Mouse (Mus musculus): ENCODE measurements around the gene Hsd11b1. TPM values are rescaled to one million over a fixed set of nuclear protein-coding genes. Genes with fewer than 3 reads are reported as not detected.

Gene Hsd11b1
- total and polyA plus RNA-seq, 3 experiments, result not detected

DNA sequence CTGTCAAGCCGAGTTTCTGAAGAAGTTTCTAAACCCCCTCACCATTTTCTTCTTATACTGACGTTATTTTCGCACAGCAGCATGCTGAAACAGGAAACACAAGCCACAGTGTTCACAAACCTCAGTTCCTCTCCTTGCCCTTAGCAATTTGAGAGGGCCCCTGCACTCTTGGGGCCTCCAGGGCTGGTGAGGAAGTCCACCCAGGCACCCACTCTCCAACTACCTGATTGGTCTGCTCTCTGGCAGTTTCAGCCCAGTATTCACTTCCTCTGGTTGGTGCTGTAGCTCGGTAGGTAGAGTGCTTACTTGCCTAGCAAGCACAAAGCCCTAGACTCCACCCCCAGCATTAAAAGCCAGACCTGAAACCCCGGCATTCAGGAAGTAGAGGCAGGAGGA is 62.5 kb downstream of the Hsd11b1 start, which contains the start of gene Traf3ip3:
Gene Traf3ip3, minus strand, starts transcription at position 321 of the 396 bp plus-strand sequence.
- no peaks in the 10 kb centered on the region; a peak in 1 of 4 replicates for H3K27me3 ChIP-seq (ENCODE audit: control insufficient read depth in 1 of 2, insufficient read depth in 2 of 2, low read length in 2 of 2)
- H3K27ac ChIP-seq (ENCODE audit: control insufficient read depth, low read depth, low read length), result peak within 1 kb of the TSS; percentile 89
- no peaks in the 10 kb centered on the region for H3K9me3 ChIP-seq (replicated peaks; ENCODE audit: insufficient read depth, low read length)
- TF ChIP-seq ZC3H11A (IDR thresholded peaks at IDR 0.05; ENCODE audit: low read depth, low read length), result no peak
- TF ChIP-seq MXI1 (IDR thresholded peaks at IDR 0.05; ENCODE audit: low read depth, low read length), result no peak
- peak; percentile 55; the same call in 1 of the 2 replicates for TF ChIP-seq ELF1 (IDR thresholded peaks at IDR 0.05; ENCODE audit: low read depth, low read length)
- peak; percentile 60 for TF ChIP-seq TBP (IDR thresholded peaks at IDR 0.05; ENCODE audit: low read depth, low read length)
- TF ChIP-seq MYC (IDR thresholded peaks at IDR 0.05; ENCODE audit: low read depth, low read length), result no peak
- TF ChIP-seq NELFE (IDR thresholded peaks at IDR 0.05; ENCODE audit: low read depth, low read length), result peak; percentile 48
- TF ChIP-seq TCF12 (IDR thresholded peaks at IDR 0.05; ENCODE audit: low read depth, low read length), result no peak
- TF ChIP-seq HCFC1 (IDR thresholded peaks at IDR 0.05; ENCODE audit: low read depth, low read length), result peak; percentile 32; the same call in 1 of the 2 replicates
- TF ChIP-seq POLR2A (IDR thresholded peaks at IDR 0.05; ENCODE audit: control insufficient read depth in 1 of 2, insufficient read depth in 1 of 2, low read depth in 1 of 2, low read length in 2 of 2, poor library complexity in 1 of 2), result peak; percentile 39 to 66; a peak in 2 of 4 replicates
- TF ChIP-seq SIN3A (IDR thresholded peaks at IDR 0.05; ENCODE audit: low read length), result peak; percentile 26; the same call in 1 of the 2 replicates
- peaks cover 0 to 21% of the 10 kb centered on the region in 2 experiments; a peak in 2 of 4 replicates for H3K36me3 ChIP-seq (ENCODE audit: control insufficient read depth in 1 of 2, insufficient read depth in 2 of 2, low read length in 2 of 2)
- peak; percentile 92 for DNase-seq (ENCODE audit: low read depth, low spot score)
- peak within 1 kb of the TSS; percentile 62 for H3K9ac ChIP-seq (ENCODE audit: control insufficient read depth, low read depth, low read length, poor library complexity, severe bottlenecking)
- peaks cover 0 to 30% of the 10 kb centered on the region in 2 experiments; a peak in 3 of 4 replicates for H3K4me1 ChIP-seq (ENCODE audit: control insufficient read depth in 1 of 2, insufficient read depth in 2 of 2, low read length in 2 of 2)
- H3K79me2 ChIP-seq (ENCODE audit: control insufficient read depth, insufficient read depth, low read length, poor library complexity), result no peaks in the 10 kb centered on the region
- peak within 1 kb of the TSS; percentile 24 to 50 for H3K4me3 ChIP-seq (ENCODE audit: control insufficient read depth in 1 of 2, insufficient read depth in 1 of 2, low read depth in 2 of 2, low read length in 2 of 2)

DNA sequence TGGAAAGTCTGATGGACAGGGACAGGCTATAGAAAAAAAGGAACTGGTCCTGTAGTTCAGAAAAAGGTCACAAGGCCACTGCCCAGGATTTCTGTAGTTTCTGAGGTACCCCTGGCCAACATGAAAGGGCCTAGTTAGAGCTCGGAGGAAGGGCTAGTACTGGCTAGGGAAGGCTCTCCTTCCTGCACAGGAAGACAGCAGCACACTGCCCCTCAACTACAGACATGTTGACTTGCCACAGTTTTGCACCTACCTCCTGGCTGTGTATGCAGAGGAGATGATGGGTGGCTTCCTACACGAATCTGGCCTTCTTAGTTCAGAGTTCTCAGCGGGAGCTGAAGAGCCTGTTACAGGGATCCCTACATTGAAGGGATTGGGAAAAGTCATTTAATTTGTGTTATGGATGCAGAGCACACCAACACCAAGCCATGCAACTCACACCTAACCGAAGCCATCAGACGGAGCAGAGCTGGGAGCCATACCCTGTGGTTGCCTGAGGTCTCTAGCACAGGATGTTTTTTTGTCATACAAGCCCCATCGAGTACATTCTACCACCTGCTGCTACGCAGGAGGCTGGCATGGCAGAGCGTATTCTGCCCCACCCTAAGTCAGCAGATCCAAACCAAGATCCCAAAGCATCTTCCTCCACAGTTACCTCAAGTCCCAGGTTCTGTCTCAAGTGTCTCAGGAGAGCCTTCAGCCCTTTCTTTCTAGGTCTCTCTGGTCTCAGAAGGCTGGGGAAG is 63.1 kb downstream of the Hsd11b1 start:
- Histone ChIP-seq H3K36me3 (ENCODE audit: control insufficient read depth in 1 of 2, insufficient read depth in 2 of 2, low read length in 2 of 2) (peaks cover 0 to 21% of the 10 kb centered on the region in 2 experiments; a peak in 2 of 4 replicates), H3K9ac (ENCODE audit: control insufficient read depth, low read depth, low read length, poor library complexity, severe bottlenecking) (peak overlapping the region; percentile 62), H3K9me3 (replicated peaks; ENCODE audit: insufficient read depth, low read length) (no peaks in the 10 kb centered on the region), H3K79me2 (ENCODE audit: control insufficient read depth, insufficient read depth, low read length, poor library complexity) (no peaks in the 10 kb centered on the region), H3K4me1 (ENCODE audit: control insufficient read depth in 1 of 2, insufficient read depth in 2 of 2, low read length in 2 of 2) (peaks cover 0 to 30% of the 10 kb centered on the region in 2 experiments; a peak in 3 of 4 replicates), H3K27ac (ENCODE audit: control insufficient read depth, low read depth, low read length) (peak overlapping the region; percentile 89), H3K4me3 (ENCODE audit: control insufficient read depth in 1 of 2, insufficient read depth in 1 of 2, low read depth in 2 of 2, low read length in 2 of 2) (peak overlapping the region; percentile 9 to 50), H3K27me3 (ENCODE audit: control insufficient read depth in 1 of 2, insufficient read depth in 2 of 2, low read length in 2 of 2) (no peaks in the 10 kb centered on the region; a peak in 1 of 4 replicates)
- DNase-seq (ENCODE audit: low read depth, low spot score), result peak; percentile 12
- TF ChIP-seq TBP (IDR thresholded peaks at IDR 0.05; ENCODE audit: low read depth, low read length), result no peak
- no peak for TF ChIP-seq MYB (IDR thresholded peaks at IDR 0.05; ENCODE audit: low read depth, low read length)
- peak in 1 of 2 experiments; percentile 18; a peak in 1 of 4 replicates for TF ChIP-seq EP300 (IDR thresholded peaks at IDR 0.05; ENCODE audit: low read depth in 1 of 2, low read length in 2 of 2)
- no peak for TF ChIP-seq HCFC1 (IDR thresholded peaks at IDR 0.05; ENCODE audit: low read depth, low read length)

DNA sequence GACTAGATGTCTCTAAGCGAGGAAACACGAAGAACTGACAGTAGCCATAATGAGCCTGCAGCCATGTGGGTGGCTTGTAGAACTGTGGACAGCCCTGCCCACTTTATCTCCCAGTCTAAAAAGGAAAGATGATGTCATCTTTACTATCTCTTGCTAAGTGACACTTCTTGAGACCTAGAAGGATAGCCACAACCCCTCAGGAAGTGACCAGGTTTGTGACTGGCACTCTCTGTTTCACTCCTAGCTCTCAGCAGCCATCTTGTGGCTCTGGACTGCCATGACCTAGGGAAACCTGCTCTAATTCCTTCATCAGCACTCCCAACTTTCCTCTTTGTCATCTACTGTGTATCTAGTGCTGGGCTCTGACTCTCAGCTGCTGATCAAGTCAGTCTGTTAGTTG is 65.6 kb downstream of the Hsd11b1 start:
- H3K36me3 ChIP-seq (ENCODE audit: control insufficient read depth in 1 of 2, insufficient read depth in 2 of 2, low read length in 2 of 2), result peaks cover 0 to 21% of the 10 kb centered on the region in 2 experiments; a peak in 2 of 4 replicates
- no peaks in the 10 kb centered on the region for H3K27me3 ChIP-seq (ENCODE audit: control insufficient read depth in 1 of 2, insufficient read depth in 2 of 2, low read length in 2 of 2)
- H3K27ac ChIP-seq (ENCODE audit: control insufficient read depth, low read depth, low read length), result no peak overlapping the region
- no peaks in the 10 kb centered on the region for H3K9me3 ChIP-seq (replicated peaks; ENCODE audit: insufficient read depth, low read length)
- no peak for TF ChIP-seq GABPA (IDR thresholded peaks at IDR 0.05; ENCODE audit: low read depth, low read length)
- peak in 1 of 3 experiments; percentile 4; a peak in 1 of 6 replicates for TF ChIP-seq CTCF (IDR thresholded peaks at IDR 0.05 in 2 of 3, conservative IDR thresholded peaks at IDR 0.05 in 1 of 3; ENCODE audit: control insufficient read depth in 1 of 3, insufficient read depth in 1 of 3, low read depth in 2 of 3, low read length in 3 of 3, poor library complexity in 1 of 3, severe bottlenecking in 1 of 3)
- no peak for TF ChIP-seq ZNF384 (IDR thresholded peaks at IDR 0.05; ENCODE audit: low read depth, low read length)
- TF ChIP-seq MEF2A (IDR thresholded peaks at IDR 0.05; ENCODE audit: extremely low read depth, insufficient replicate concordance, low read depth, low read length, poor library complexity, severe bottlenecking), result peak; percentile 34; the same call in 1 of the 2 replicates
- DNase-seq (ENCODE audit: low read depth, low spot score), result peak; percentile 18
- H3K79me2 ChIP-seq (ENCODE audit: control insufficient read depth, insufficient read depth, low read length, poor library complexity), result no peaks in the 10 kb centered on the region
- no peak overlapping the region for H3K9ac ChIP-seq (ENCODE audit: control insufficient read depth, low read depth, low read length, poor library complexity, severe bottlenecking)
- H3K4me1 ChIP-seq (ENCODE audit: control insufficient read depth in 1 of 2, insufficient read depth in 2 of 2, low read length in 2 of 2), result peaks cover 0 to 30% of the 10 kb centered on the region in 2 experiments; a peak in 3 of 4 replicates
- H3K4me3 ChIP-seq (ENCODE audit: control insufficient read depth in 1 of 2, insufficient read depth in 1 of 2, low read depth in 2 of 2, low read length in 2 of 2), result no peak overlapping the region

All from MEL (cell line).